Mouse (Mus musculus) midbrain, embryonic 11.5 days (tissue): ENCODE data around the gene Vmn1r1. TPM values are rescaled to one million over a fixed set of nuclear protein-coding genes. Genes with fewer than 3 reads are reported as not detected.

Source experiments
- ATAC-seq: fragments of 200-750 bp; cut with Nextera tagmentation; 2 replicates; pipeline ENCODE4 v1.8.0; 2017; ENCODE audit warnings: moderate TSS enrichment, moderate library complexity; ENCODE audit not compliant: low FRiP score
- DNase-seq: peaks from one replicate; pipeline ENCODE4 v3.0.0; 2015; ENCODE audit warnings: low spot score; ENCODE audit errors: missing footprints
- H3K27ac ChIP-seq: fragments of 300-500 bp; sonication (generic); 2 replicates; pipeline ENCODE4 v1.5.1; 2014; ENCODE audit warnings: low read depth, low read length
- H3K27me3 ChIP-seq: fragments of 300-500 bp; sonication (generic); 2 replicates; pipeline ENCODE4 v1.6.1; 2014; ENCODE audit warnings: mild to moderate bottlenecking, low read length, moderate library complexity, mixed read lengths; ENCODE audit not compliant: control insufficient read depth, insufficient read depth
- H3K36me3 ChIP-seq: fragments of 300-500 bp; sonication (generic); 2 replicates; pipeline ENCODE4 v1.6.1; 2014; ENCODE audit warnings: mild to moderate bottlenecking, low read length, moderate library complexity, mixed read lengths; ENCODE audit not compliant: control insufficient read depth, insufficient read depth
- H3K4me1 ChIP-seq: fragments of 300-500 bp; sonication (generic); 2 replicates; pipeline ENCODE4 v1.6.1; 2014; ENCODE audit warnings: low read length; ENCODE audit not compliant: control insufficient read depth, insufficient read depth
- H3K4me2 ChIP-seq: fragments of 300-500 bp; sonication (generic); 2 replicates; pipeline ENCODE4 v1.6.1; 2014; ENCODE audit warnings: mild to moderate bottlenecking, moderate library complexity
- H3K4me3 ChIP-seq: fragments of 300-500 bp; sonication (generic); 2 replicates; pipeline ENCODE4 v1.5.1; 2014; ENCODE audit warnings: low read depth, low read length
- H3K9ac ChIP-seq: fragments of 300-500 bp; sonication (generic); 2 replicates; pipeline ENCODE4 v1.6.1; 2014; ENCODE audit warnings: low read length
- H3K9me3 ChIP-seq: fragments of 300-500 bp; sonication (generic); 2 replicates; pipeline ENCODE4 v1.6.1; 2016; ENCODE audit warnings: low read length; ENCODE audit not compliant: control insufficient read depth
- WGBS: fragments of 180-500 bp; shearing (Covaris S2); extraction: QIAGEN DNeasy Blood & Tissue Kit; methylation state at CpG from one replicate; pipeline ENCODE4 v1.1.7; 2014; 5-methylcytosine and 5-hydroxymethylcytosine counted together
- polyA plus RNA-seq: library from polyadenylated mRNA; unstranded; fragments of >200 nt; fragmentation: Nextera tagmentation; extraction: Ambion mirVana; gene quantifications from 2 replicates; pipeline ENCODE4 v1.2.1, GENCODE M21; 2014

Vmn1r1 gene
- polyA plus RNA-seq, 1 experiment from 2014 or later = not detected

DNA sequence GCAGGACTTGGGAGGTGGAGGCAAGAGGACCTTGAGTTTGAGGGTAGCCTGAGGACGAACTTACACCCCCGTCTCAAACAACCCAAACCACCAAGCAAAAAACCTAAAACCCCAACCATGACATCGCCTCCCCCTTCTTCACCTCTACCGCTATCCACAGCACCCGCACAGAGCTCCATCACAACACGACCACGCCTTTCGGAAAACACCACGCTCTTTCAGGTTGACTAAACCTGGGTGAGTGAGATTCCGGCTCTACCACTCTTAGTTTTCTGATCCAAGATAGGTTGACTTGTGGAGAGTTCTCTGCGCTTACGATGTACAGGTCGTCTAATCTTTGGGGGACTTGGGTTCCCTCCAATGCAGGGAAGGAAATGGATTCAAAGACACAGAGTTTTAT, 21.6 kb downstream of the Vmn1r1 start:
- 97% methylated on average over 13 of the region's 13 CpGs for WGBS

DNA sequence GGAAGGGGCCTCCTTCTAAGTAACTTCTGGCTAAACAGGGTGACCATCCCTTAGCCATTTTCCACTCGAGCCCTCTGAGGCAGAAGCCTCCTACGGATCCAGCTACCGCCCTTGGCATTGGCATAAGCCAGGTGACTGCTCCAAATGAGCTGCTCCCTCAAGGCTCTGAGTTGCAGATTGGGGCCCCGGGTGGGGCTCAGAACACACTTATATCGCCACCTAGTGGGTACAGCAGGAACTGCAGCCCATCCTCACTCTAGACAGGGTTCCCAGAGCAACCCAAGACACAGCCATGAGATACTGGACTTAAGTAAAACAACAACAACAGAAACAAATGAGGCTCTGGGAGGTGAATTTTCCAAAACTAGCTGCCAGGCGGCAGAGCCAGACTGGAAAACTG, 23.9 kb downstream of the Vmn1r1 start:
- no peaks in the 10 kb centered on the region for H3K36me3 ChIP-seq
- H3K4me2 ChIP-seq = no peak overlapping the region
- peaks cover 3% of the 10 kb centered on the region; the same call in 1 of the 2 replicates for H3K4me1 ChIP-seq
- ATAC-seq = peak; percentile 79
- WGBS = 3% methylated on average over 6 of the region's 6 CpGs
- H3K9me3 ChIP-seq = no peaks in the 10 kb centered on the region
- H3K27me3 ChIP-seq = no peaks in the 10 kb centered on the region
- H3K9ac ChIP-seq = no peak overlapping the region; the same call in 1 of the 2 replicates
- H3K4me3 ChIP-seq = no peak overlapping the region
- DNase-seq = peak; percentile 98
- H3K27ac ChIP-seq = no peak overlapping the region

More for the DNA sequence above, 21.6 kb downstream of the Vmn1r1 start:
- no peaks in the 10 kb centered on the region for H3K9me3 ChIP-seq
- H3K36me3 ChIP-seq = no peaks in the 10 kb centered on the region
- no peaks in the 10 kb centered on the region for H3K27me3 ChIP-seq
- no peak overlapping the region for H3K27ac ChIP-seq
- H3K4me1 ChIP-seq = peaks cover 3% of the 10 kb centered on the region; the same call in 1 of the 2 replicates
- no peak overlapping the region for H3K9ac ChIP-seq
- no peak overlapping the region for H3K4me3 ChIP-seq
- DNase-seq = no peak
- no peak overlapping the region for H3K4me2 ChIP-seq
- ATAC-seq = no peak

GRCm38 (mm10) chr1:182139937-182140336, 24.3 kb downstream of the Vmn1r1 start:
- Histone ChIP-seq H3K36me3 (no peaks in the 10 kb centered on the region), H3K4me1 (peaks cover 3% of the 10 kb centered on the region; the same call in 1 of the 2 replicates), H3K9ac (no peak overlapping the region), H3K4me3 (no peak overlapping the region), H3K4me2 (no peak overlapping the region), H3K27ac (no peak overlapping the region), H3K9me3 (no peaks in the 10 kb centered on the region), H3K27me3 (no peaks in the 10 kb centered on the region)
- WGBS = 41% methylated on average over 9 of the region's 9 CpGs
- ATAC-seq (peak; percentile 47; the same call in 1 of the 2 replicates), DNase-seq (no peak)

- H3K4me3 ChIP-seq = no peak overlapping the region
- H3K36me3 ChIP-seq = no peaks in the 10 kb centered on the region
- H3K27me3 ChIP-seq = no peaks in the 10 kb centered on the region
- DNase-seq (no peak), ATAC-seq (no peak)
- no peak overlapping the region for H3K27ac ChIP-seq
- H3K9me3 ChIP-seq = no peaks in the 10 kb centered on the region
- WGBS = 79% methylated on average over 8 of the region's 8 CpGs
- H3K4me1 ChIP-seq = peaks cover 3% of the 10 kb centered on the region; the same call in 1 of the 2 replicates
- no peak overlapping the region for H3K4me2 ChIP-seq
- H3K9ac ChIP-seq = no peak overlapping the region
These were observed 26.1 kb downstream of the Vmn1r1 start for GRCm38 (mm10) chr1:182138172-182138571.

DNA sequence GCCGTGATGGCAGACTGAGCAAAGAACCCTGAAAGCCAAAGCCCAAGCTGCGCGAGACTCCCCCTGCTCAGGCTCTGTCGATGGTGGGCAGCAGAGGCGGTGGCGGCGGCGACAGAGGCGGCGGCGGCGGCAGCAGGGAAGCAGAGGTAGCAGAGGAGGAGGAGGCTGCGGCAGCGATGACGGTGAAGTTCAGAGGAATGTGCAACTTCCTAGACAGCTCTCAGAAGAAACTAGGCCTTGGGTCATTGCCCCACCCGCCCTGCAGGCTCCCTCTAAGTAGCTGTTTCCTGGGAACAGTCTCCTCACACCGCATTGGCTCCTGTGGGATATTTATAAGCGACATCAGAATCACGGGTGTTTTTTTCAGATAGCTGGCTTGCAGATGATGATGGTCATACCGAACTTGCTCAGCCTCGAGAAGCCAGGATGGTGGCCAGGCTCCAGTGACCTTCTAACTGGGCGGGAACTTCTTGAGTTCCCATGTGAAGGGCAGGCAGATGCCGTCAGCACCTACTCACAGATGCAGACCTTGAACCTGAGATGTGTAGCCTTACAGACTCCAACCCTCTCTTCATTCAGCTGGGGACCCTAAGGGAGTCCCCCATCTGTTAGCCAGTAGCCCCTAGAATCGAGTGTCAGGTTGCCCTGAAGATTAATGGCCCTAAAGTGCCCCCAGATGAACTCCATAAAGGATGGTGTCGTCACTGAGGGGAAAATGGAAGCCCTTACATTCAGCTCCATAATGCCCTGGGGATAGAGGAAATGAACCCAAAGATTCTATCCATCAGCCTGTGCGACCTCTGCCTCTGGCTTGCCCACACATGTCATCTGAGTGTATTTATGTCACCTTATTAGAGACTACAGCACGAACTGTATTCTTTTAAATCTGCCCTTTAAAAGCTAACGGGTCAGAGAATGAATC, 26.8 kb downstream of the Vmn1r1 start:
- no peak for DNase-seq
- H3K27me3 ChIP-seq = no peaks in the 10 kb centered on the region
- no peaks in the 10 kb centered on the region for H3K36me3 ChIP-seq
- no peak for ATAC-seq
- no peaks in the 10 kb centered on the region for H3K9me3 ChIP-seq
- no peak overlapping the region for H3K9ac ChIP-seq
- 68% methylated on average over 28 of the region's 28 CpGs for WGBS
- H3K4me2 ChIP-seq = no peak overlapping the region
- no peak overlapping the region for H3K27ac ChIP-seq
- peaks cover 3% of the 10 kb centered on the region; the same call in 1 of the 2 replicates for H3K4me1 ChIP-seq
- no peak overlapping the region for H3K4me3 ChIP-seq

DNA sequence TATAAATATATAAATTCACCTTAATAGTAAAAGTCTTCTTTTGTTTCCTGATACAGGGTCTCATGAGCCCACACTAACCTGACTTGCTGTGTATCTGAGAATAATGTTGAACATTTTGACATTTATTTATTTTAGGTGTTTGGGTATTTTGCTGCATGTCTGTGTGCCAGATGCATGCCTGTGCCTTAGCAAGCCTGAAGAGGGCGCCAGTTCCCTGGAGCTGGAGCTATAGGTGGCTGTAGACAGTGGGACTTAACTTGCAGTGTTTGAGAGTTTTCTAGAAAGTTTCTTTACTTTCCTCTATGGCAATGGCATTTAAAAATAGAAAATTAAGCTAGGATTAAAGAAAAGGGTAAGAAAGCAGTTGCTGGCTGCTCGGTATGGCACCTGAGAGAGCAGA, 33.5 kb downstream of the Vmn1r1 start:
- DNase-seq (peak; percentile 84), ATAC-seq (no peak)
- H3K4me1 ChIP-seq = peaks cover 3% of the 10 kb centered on the region
- H3K4me3 ChIP-seq = no peak overlapping the region
- H3K36me3 ChIP-seq = no peaks in the 10 kb centered on the region
- H3K9ac ChIP-seq = no peak overlapping the region
- H3K9me3 ChIP-seq = no peaks in the 10 kb centered on the region
- no peaks in the 10 kb centered on the region for H3K27me3 ChIP-seq
- WGBS = 58% methylated on average over 2 of the region's 2 CpGs
- no peak overlapping the region for H3K4me2 ChIP-seq
- no peak overlapping the region for H3K27ac ChIP-seq

DNA sequence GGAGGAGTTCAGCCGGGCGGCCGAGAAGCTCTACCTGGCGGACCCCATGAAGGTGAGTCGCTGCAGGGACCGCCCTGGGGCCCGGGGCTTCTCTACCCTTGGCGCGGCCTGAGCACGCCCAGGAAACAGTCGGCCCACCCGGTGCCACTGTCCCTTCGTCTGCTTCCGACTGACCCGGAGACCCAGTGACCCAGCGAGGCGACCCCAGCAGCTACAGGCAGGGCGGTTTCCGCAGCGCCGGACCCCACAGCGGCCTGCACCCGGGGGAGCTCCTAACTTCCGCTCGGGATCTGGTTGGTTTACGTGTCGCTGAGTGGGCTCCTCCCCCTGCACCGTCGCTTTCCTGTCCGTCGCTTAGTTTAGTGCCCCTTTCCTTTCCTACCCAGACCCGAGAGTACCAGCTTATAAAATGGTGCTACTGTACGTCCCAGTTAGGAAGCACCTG, 39.3 kb downstream of the Vmn1r1 start:
- Histone ChIP-seq H3K4me1 (peaks cover 10% of the 10 kb centered on the region), H3K36me3 (no peaks in the 10 kb centered on the region), H3K27me3 (no peaks in the 10 kb centered on the region), H3K4me2 (peak overlapping the region; percentile 62), H3K27ac (no peak overlapping the region), H3K9me3 (no peaks in the 10 kb centered on the region), H3K4me3 (peak overlapping the region; percentile 70), H3K9ac (peak overlapping the region; percentile 66)
- under 1% methylated on average over 31 of the region's 33 CpGs for WGBS
- DNase-seq (peak; percentile 95), ATAC-seq (peak; percentile 93)

- Histone ChIP-seq H3K36me3 (no peaks in the 10 kb centered on the region), H3K4me2 (peak within 1 kb of the TSS; percentile 62), H3K4me1 (peaks cover 10% of the 10 kb centered on the region), H3K9me3 (no peaks in the 10 kb centered on the region), H3K27me3 (no peaks in the 10 kb centered on the region), H3K9ac (peak within 1 kb of the TSS; percentile 66), H3K4me3 (peak within 1 kb of the TSS; percentile 70), H3K27ac (no peak within 1 kb of the TSS)
- ATAC-seq (peak; percentile 99), DNase-seq (peak; percentile 100)
- 1% methylated on average over 37 of the region's 37 CpGs for WGBS
These were observed 39.8 kb downstream of the Vmn1r1 start, which contains the start of gene Srp9 for GRCm38 (mm10) chr1:182124506-182124905. TSS of gene Srp9 (plus strand) at chr1:182124737.

GRCm38 (mm10) chr1:182122413-182122812, 41.9 kb downstream of the Vmn1r1 start:
- no peak overlapping the region for H3K4me2 ChIP-seq
- H3K36me3 ChIP-seq = no peaks in the 10 kb centered on the region
- no peak overlapping the region for H3K4me3 ChIP-seq
- H3K27me3 ChIP-seq = no peaks in the 10 kb centered on the region
- no peak overlapping the region for H3K9ac ChIP-seq
- H3K4me1 ChIP-seq = peaks cover 10% of the 10 kb centered on the region
- no peaks in the 10 kb centered on the region for H3K9me3 ChIP-seq
- ATAC-seq (no peak), DNase-seq (peak; percentile 56)
- WGBS = 89% methylated on average over 4 of the region's 4 CpGs
- H3K27ac ChIP-seq = no peak overlapping the region
